Mouse (Mus musculus) monocyte, adult 5-6 weeks (primary cell): ENCODE data around the gene Taar7a. TPM values are rescaled to one million over a fixed set of nuclear protein-coding genes. Genes with fewer than 3 reads are reported as not detected.

Source experiments
- ATAC-seq: fragments of 153-309, 156-312 bp; replicated peaks from 2 replicates; pipeline ENCODE4 v1.8.0; 2017; ENCODE audit warnings: mild to moderate bottlenecking; ENCODE audit not compliant: low TSS enrichment, insufficient number of reproducible peaks, severe bottlenecking, poor library complexity, low FRiP score
- total RNA-seq: library from RNA; stranded (forward); fragments of 200-1000, 200-491, 200-594 nt; gene quantifications from 3 replicates; pipeline ENCODE4 v1.2.3, GENCODE M21; 2017

Taar7a gene
- total RNA-seq, 1 experiment from 2014 or later, result not detected

- ATAC-seq, result no peak
Measured at GRCm38 (mm10) chr10:23951714-23952113, 41.6 kb downstream of the Taar7a start.

- no peak for ATAC-seq
Measured at GRCm38 (mm10) chr10:23949508-23950005, 43.7 kb downstream of the Taar7a start, which contains the start of gene Taar3. Taar3 (plus strand) TSS chr10:23949558.

- ATAC-seq, result no peak
Measured at GRCm38 (mm10) chr10:23948026-23948425, 45.3 kb downstream of the Taar7a start.

GRCm38 (mm10) chr10:23942465-23942864, 50.8 kb downstream of the Taar7a start:
- ATAC-seq, result no peak

Other genes starting within 250 kb of the Taar7a start
- gene Rps12, start 206.2 kb downstream of the Taar7a start, total RNA-seq, result 937 to 1,684 TPM (median 1,621 TPM) in 3 replicates
- not detected in 3 replicates for gene Slc18b1, start 196.5 kb downstream of the Taar7a start, total RNA-seq
- gene Vnn3, start 142.0 kb downstream of the Taar7a start, total RNA-seq, result 8.6 to 16.8 TPM (median 14.7 TPM) in 3 replicates
- not detected in 3 replicates for gene Vnn1, start 98.8 kb downstream of the Taar7a start, total RNA-seq
- not detected in 3 replicates for gene Taar1, start 73.1 kb downstream of the Taar7a start, total RNA-seq
- not detected in 3 replicates for gene Taar2, start 54.9 kb downstream of the Taar7a start, total RNA-seq
- gene Taar3, start 43.9 kb downstream of the Taar7a start, total RNA-seq, result not detected in 3 replicates
- not detected in 3 replicates for gene Taar4, start 33.0 kb downstream of the Taar7a start, total RNA-seq
- not detected in 3 replicates for gene Taar5, start 22.8 kb downstream of the Taar7a start, total RNA-seq
- gene Taar6, start 7.8 kb downstream of the Taar7a start, total RNA-seq, result not detected in 3 replicates
- not detected in 3 replicates for gene Taar7b, start 6.5 kb upstream of the Taar7a start, total RNA-seq
- not detected in 3 replicates for gene Taar7d, start 33.7 kb upstream of the Taar7a start, total RNA-seq
- gene Taar7e, start 44.1 kb upstream of the Taar7a start, total RNA-seq, result not detected in 3 replicates
- gene Taar7f, start 56.0 kb upstream of the Taar7a start, total RNA-seq, result not detected in 3 replicates
- not detected in 3 replicates for gene Taar8a, start 83.0 kb upstream of the Taar7a start, total RNA-seq
- not detected in 3 replicates for gene Taar8b, start 98.8 kb upstream of the Taar7a start, total RNA-seq
- gene Taar8c, start 108.4 kb upstream of the Taar7a start, total RNA-seq, result not detected in 3 replicates
- gene Taar9, start 116.1 kb upstream of the Taar7a start, total RNA-seq, result not detected in 3 replicates
- gene Stx7, start 155.8 kb upstream of the Taar7a start, total RNA-seq, result 104 to 141 TPM (median 123 TPM) in 3 replicates
- not detected in 3 replicates for gene Moxd1, start 230.0 kb upstream of the Taar7a start, total RNA-seq